Mouse (Mus musculus) mesoderm, embryonic 11.5 days (tissue): ENCODE data around the gene Ptprg.
A peak's percentile ranks its signal among the peaks of the same experiment; 100 is the strongest.

Experiments used
- DNase-seq: peaks from one replicate; pipeline ENCODE4 v3.0.0-alpha.2; 2012; ENCODE audit warnings: low read depth, low spot score

The Ptprg gene

DNA sequence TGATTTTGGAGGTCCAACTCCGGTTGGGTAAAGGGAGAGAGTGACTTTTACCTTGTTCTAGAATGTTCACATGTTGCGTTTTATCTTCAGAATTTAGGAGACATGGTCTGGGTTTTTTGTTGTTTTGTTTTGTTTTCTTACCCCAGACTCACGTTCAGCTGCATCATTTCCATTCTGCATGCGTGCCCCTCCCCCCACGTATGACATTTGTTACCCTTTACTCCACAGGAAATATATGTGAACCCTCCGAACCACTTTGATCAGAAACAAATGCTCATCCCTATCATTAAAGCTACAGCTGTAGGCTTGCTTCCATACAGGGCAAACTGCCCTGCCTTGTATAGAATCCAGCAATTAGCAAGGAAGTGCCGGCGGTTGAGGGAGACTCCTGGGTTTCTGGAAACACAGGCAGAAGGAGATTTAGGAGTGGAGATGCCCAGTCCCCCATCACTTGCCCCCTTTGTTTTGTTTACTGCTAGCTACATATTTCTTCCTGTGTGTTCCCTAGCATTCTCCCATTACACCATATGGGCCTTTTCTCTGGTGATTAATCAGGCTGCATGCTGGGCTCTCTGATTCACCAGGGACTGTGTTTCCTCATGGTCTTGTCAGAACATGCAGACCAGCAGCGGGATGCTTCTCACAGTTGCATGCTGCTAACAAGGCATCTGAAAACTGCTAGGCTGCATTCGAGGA is 130.2 kb downstream of the Ptprg start:
- peak; percentile 64 for DNase-seq

DNA sequence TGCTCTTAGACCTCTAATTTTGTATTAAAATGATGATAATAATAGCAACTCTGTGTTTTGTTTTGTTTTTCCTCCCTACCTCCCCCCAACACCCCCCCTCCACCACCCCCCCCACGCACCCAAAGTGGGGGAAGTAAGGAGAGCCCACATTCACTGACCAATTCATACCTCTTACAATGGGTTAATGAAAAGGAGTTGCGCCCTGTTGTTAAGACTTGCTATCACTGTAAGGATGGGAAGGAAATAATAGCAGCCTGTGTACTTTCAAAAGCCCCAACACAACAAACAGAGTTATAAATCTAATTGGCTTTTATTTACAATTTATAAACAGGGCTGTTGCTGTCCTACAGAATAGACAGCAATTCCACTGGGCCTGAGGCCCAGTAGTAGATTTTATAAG is 130.8 kb downstream of the Ptprg start:
- DNase-seq = no peak

DNA sequence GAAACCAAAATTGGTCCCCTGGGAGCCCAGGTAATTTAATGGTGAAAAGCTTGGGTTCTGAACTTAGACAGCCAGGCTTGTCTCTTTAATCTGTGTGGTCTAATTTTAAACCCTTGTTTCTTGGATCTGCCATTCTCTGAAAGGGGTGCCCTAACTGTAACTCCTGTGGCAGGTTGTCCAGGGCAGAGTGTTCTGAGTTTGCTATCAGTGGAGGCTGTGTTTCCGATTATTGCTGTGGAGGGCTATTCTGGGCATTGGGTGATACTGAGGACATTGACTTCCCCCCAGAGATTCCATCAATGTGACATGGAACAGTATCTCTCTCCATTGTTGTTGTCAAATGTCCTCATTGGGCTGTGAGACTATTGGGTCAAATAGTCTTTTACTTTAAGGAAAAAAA is 134.2 kb downstream of the Ptprg start:
- no peak for DNase-seq

DNA sequence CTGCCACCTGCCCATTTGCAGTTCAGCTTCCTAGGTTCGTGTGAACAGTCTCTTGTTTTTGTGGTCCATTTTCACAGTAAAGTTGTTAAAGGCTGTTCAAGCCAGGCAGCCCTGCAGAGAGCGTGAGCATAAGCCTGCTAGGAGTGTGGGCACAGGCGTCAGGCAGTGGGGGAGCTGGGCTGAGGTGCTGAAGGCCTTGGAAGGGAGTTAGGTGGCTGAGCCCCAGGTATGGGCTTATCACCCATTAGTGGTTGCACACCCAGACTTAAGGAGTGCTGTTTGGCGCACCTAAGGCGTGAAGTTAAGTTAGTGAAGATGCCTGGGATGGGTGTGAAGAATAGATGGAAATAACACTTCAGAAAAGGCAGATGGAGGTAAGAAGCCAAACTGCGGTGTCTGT is 134.8 kb downstream of the Ptprg start:
- no peak for DNase-seq

DNA sequence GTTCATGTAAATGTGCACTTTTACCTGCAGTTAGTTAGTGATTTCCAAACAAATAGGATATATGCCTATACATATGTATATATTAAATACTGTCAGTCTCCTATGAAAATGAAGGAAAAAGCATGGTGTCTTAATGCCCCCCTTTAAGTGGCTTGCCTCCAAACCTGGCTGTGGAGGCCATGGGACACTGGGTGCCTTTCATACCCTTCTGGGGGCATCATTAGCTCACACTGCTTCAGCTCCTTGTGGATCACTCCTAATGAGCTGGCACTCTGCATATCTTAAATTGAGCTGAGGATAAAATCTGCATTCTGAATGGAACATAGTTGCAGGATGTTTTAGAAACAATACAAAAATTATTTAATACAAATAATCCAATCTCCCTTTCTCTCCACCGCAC is 136.7 kb downstream of the Ptprg start:
- no peak for DNase-seq

DNA sequence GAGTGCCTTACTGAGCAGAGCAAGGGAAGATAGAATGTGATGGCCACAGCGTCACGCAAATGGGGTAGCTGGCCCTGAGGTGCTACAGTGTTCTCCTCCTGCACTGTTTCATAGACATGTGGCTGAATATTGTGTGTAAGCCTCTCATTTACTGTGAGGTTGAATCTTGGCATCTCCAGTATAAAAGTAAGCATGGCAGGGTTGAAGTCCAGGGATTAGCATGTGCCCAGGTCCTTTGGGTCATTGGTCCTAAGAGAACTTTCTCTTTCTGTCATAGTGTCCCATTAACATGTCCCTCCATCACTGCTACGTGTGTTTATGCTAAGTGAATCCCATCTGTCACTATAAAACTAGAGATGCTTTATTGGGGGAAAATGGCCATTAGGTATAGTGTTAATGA is 138.2 kb downstream of the Ptprg start:
- no peak for DNase-seq

DNA sequence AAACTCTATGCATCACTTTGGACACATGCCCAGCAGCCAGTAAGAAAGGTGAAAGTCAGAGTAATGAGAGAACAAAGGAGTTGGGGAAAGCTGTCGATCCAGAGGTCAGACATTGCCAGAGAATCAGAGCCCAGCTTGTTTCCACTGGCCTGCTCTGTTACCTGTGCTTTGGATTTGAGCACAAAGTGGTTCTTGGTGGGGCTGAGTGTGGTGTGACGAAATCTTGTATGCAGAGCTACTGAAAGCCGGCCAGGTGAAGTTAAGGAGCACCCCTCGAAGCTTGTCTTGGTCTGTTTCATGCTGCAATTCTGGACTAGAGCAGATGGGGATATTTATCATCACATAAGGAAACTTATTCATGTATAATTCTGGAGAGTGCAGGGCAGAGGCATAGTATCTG is 145.5 kb downstream of the Ptprg start:
- no peak for DNase-seq

DNA sequence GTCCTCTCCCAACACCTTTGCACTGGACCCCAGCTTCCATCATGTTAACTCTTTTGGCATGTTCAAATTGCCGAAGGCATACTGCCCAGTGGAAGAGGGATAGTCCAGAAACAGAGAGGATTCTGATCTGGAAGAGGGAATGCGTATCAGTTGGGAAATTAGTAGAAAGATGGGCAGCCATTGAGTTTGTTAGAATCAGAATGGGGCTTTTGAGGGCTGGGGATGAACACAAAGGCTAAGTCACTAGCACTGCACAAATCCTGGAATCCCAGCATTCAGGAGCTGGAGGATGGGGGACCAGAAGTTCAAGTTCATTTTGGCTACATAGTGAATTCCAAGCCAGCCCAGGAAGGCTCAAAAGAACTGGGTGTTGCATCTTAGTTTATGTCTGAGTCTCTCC is 146.3 kb downstream of the Ptprg start:
- DNase-seq = no peak

DNA sequence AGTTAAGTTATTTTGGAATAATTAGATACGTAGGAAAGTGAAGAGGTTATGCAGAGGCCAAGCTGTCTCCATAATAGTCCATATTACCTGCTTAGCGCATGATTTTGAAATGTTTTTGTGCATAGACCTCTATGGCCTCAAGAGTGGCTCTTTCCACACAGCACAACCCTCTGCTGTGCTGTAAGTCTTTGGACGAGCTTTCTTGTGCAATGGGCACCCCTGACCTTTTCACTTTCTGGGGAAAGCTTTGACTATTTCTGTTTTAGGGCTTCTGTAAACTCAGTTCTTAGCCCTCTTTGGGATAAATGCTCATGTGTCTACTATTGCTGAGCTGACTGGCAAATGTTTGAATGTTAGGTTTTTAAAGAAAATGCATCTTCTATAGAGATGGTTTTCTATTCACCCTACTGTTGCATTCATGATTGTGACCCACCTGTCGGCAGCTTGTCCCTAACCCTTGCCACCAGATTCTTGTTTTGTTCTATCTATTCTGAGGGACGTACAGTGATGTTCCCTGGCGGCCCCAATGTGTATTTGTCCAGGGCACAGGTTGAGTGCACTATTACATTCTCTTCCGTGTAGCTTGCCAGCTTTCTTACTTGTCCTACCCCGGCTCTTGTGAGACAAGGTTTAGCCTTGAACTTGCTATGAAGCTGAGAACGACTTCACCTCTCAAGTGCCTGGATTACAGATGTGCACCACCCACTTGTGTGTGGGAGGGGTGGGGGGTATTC is 148.4 kb downstream of the Ptprg start:
- no peak for DNase-seq

DNA sequence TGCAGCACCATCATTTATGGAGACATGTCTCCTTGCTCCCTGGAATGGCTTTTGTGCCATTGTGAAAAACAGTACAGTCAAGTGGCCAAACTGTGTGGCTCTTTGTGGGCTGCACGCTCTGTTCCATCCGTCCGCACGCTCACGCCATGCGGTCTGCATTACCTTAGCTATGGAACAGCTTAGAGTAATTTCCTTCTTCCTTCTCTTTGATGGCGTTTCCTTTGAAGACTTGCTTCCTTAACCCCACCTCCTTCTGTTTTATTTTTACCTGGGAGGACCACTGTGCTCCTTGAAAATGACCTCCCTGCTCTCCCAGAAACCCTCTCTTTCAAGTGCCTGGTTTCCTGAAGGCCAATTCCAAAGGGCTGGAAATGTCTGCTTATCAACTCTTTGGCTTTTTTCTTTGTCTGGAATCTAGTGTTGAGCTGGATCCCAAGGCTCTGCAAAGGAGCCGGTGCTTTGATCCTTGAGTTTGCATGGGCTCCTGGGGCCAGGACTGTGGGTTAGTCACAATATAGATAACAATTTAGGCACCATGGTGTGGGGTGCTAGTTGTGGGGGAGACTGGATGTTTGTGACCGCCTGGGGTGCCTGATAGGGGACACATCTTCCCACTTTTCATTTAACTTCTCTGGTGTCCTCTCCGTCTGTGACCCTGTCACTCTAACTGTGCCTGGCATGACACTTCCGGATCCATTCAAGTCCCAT is 149.6 kb downstream of the Ptprg start:
- DNase-seq = no peak

DNA sequence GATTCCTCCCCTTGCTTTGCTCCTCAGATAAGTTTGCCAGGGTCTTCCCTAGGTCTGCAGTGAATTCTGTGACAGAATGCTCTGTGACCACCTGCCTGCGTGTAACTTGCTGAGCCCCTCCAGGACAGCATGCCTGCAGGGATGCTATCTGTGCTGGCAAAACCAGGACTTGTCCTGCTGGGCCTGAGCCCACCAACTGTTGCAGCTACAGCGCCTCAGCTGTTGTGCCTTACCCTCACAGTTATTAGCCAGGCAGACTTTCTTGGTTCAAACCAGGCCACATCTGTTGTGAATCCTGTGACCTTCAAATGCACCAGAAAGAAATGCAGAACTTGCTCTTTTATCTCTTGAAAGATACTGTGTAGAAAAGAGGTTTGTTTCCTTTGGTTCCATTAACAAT is 151.5 kb downstream of the Ptprg start:
- DNase-seq = peak; percentile 13

DNA sequence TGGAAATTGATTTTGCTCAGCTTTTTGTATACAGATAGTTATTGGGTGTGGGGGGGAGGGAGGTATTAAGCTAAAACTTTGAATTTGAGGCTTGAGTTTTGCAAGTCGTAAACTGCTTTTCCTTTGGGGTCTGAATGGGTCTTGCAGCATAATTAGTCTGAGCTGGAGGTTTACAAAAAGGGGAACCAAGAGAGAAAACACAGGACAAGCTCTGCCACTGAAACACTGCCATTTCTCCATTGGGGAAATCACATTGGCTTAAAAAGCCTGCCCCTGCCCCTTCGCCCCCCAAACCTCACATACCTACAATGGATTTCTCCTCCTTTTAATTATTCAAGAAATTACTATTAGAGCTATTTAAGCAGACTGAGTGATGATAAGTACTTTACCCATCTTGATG is 156.0 kb downstream of the Ptprg start:
- no peak for DNase-seq

DNA sequence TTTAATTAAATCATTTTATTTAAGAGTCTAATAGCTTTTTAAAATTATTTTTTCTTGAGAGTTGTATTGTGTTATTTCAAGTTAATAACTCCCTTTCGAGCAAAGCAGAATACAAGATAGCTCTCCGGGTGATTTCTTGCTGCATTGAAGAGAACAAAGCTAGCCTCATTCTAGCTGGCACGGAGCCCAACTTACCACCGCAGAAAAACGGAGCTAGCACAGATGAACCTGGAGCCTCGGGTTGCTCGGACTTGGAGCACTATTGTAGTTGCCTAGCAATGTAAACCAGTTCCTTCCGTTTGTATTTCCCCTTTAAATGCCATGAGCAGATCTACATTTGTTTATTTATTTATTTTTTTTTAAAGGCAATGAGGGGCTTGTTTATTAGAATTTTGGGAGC is 156.5 kb downstream of the Ptprg start:
- no peak for DNase-seq

DNA sequence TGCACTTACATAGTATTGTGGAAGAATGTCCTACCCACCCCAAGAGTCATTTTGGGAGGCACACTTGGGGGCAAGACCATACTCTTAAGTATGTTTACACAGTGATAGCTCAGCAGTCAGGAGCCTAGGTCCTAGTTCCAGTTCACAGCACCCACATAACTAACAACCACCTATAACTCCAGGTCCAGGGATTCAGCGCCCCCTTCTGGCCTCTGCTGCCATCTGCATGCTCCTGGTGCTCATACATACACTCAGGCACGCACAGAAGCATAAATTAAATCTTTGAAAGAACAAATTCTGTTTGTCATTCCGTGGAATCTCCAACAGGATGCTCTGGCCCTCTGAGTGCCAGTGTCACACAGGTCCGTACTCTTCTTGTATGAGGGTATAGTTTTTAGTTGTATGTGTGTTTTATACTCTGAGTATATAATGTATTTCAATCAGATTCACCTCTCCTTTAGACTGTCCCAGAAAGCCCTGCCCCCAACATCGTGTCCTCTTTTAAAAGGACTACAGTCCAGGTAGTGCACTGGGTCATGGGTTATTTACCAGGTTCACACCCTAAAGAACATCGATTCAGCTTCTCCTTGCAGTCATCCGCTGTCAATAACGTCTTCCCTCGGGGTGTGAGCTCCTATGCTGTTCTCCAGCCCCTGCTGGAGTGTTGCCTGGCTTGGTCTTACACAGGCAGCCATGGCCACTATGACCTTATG is 157.2 kb downstream of the Ptprg start:
- no peak for DNase-seq

DNA sequence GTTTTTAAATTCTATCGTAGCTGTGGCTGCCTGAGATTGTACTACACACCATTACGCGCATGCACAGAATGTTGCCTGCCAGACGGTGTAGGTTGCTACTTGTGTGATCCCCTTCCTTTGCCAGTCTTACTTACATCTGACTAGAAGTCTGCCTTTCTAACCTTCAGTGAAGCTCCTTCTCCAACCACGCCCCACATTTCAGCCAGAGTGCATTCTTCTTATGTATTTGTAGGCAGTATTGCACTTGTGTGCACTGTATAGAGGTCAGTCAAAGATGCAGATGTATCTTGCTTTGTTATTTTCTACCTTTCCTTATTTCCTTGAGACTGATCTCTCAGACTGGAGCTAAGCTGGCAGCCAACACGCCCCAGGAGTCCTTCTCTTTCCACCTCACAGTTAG is 158.8 kb downstream of the Ptprg start:
- no peak for DNase-seq

DNA sequence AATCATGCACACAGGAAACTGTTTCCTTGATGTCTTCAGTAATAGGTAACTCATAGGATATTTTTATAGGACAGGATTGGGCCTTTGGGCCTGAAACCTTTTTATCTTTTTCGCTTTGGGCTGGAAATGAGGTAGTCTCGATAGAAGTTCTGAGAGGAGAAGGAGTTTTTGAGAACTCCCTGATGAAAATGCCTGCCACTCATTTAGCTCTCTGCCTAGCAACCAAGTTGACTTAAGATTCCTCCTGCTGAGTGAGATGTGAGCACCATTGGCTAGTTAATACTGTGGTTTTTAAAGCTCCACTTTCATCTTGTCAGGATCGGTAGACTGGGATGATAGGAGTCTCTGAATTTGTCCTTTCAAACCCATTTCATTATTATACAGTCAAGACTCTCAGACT is 162.9 kb downstream of the Ptprg start:
- no peak for DNase-seq

DNA sequence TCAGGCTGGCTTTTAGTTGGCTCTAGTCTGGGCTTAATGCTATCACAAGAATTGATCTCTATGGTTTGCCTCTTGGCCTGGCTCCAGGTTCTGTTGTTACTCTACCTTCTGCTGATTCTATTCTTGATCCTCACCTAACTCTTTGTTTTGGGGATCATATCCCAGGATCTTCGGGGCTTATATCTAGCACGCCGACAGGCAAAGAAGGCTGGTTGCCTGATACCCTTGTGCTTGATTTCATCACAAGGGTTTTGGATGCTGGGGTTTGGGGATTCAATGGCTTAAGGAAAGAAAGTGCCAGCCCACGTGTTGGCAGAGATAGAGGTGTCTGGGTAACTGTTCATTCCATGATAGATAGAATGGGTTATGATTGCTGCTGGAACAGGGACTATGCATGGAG is 164.9 kb downstream of the Ptprg start:
- no peak for DNase-seq

DNA sequence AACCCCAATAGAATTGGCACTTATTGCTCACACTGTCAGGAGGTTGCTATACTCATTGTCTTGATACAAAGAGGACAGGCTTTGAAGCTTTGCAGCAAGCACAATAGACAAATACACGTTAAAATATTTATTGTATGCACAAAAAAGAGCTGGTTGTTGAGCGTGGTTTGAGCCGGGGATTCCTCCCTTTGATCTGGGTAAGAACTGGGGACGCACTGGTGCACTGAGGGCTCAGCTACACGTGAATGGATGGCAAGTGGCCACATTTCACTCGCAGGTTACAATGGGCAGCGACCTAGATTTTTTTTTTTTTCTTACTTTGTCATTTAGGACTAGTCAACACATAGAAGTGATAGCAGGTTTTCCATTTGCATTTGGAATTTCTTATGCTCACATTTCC is 165.9 kb downstream of the Ptprg start:
- no peak for DNase-seq

DNA sequence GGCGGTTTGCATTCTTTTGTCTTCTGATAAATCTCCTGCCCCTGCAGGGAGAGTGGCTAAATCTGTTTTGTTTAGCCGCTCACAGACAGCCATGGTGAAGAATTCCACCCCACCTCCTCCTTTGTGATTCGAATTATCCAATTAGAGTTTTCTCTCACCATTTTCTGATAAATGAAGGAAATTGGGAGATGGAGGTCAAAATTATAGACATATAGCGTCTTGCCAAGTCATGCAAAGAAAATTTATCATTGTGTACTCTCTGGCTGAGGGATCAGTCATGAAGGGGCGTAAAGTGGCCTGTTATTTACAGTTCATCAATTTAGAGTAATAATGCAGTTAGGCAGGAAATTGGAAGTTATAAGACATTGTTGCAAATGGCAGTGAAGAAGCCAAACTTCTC is 168.8 kb downstream of the Ptprg start:
- no peak for DNase-seq

DNA sequence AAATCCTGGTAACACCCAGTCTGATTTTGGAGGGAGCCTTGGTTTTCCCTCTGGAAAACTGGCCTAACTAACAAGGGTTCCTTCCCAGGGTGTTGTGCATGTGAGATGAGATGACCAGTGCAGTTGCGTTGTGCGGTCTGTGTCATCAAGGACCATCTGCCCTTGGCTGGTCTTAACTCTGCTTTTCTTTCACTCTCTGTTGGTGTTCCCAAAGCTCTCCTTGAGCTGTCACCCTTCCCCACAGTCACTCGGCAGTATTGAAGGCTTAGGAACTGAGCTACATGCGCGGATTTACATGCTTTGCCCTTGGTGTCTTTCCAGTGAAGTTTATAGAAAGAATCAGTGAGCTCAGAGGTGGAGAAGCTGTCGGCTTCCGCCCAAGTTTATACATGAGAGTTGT is 170.5 kb downstream of the Ptprg start:
- no peak for DNase-seq

DNA sequence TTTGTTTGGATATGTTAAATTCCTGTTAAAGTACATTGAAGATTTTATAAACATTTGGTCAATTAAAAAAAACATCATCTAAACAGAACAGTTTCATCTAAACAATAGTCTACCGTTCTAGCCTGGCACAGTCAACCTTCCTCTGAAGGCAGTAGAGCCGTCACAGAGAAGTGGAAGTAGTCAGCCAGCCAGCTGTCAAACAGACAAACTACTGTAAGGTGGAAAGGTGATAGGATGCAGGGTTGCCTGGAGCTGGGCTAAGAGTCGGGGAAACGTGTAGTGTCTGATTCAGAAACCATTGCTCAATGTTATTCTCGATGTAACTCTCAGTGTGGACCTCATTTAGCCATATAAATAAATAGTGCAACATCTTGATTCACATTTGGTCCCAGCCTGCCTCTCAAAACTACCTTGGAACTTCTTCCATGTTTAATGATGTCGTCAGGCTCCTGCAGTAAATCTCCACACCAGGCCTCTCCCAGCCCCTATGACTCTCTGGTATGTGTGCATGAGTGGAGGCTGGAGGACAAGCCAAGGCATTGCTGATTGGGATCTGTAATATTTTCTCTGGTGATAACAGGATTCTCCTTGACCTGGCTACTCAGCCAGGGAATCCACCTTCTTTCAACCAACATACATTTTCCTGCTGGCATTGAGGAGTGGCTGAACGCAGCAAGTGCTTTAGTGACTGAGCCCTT is 178.0 kb downstream of the Ptprg start:
- peak; percentile 16 for DNase-seq

DNA sequence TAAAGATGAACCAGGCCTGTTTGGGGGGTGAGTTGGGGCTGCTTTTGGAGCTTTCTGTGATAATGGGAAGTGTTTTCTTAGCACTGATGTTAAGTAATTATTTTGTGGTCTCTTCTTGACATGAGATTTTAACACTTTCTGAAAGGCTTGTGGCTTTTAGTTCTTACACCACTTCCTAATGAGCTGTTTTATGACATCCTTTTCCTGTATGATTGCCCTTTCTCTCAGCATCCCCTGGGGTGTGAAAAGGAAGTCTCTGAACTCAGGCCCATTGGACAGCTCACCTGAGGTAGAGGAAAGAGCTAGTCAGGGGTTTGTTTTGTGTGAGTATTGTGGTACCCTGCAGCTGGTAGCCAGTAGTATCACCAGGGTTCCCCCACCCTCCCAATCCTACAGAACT is 179.0 kb downstream of the Ptprg start:
- no peak for DNase-seq
